Mouse (Mus musculus) neural tube, embryonic 11.5 days (tissue): Measurements from ENCODE around the gene Nop16. TPM values are rescaled to one million over a fixed set of nuclear protein-coding genes. Genes with fewer than 3 reads are reported as not detected.

Experiments
- ATAC-seq: fragments of 200-750 bp; cut with Nextera tagmentation; 2 replicates; pipeline ENCODE4 v1.8.0; 2017; ENCODE audit warnings: moderate number of reproducible peaks, mild to moderate bottlenecking, moderate TSS enrichment, moderate library complexity; ENCODE audit not compliant: insufficient read depth, low FRiP score, low TSS enrichment
- DNase-seq: peaks from one replicate; pipeline ENCODE4 v3.0.0-alpha.2; 2015; ENCODE audit warnings: low spot score
- H3K27ac ChIP-seq: fragments of 300-500 bp; sonication (generic); 2 replicates; pipeline ENCODE4 v1.5.1; 2014; ENCODE audit warnings: low read depth, mild to moderate bottlenecking, low read length
- H3K27me3 ChIP-seq: fragments of 300-500 bp; sonication (generic); 2 replicates; pipeline ENCODE4 v1.6.1; 2014; ENCODE audit warnings: mild to moderate bottlenecking, low read length, mixed read lengths; ENCODE audit not compliant: control insufficient read depth, insufficient read depth
- H3K36me3 ChIP-seq: fragments of 300-500 bp; sonication (generic); 2 replicates; pipeline ENCODE4 v1.6.1; 2014; ENCODE audit warnings: mild to moderate bottlenecking, low read length, moderate library complexity, mixed read lengths; ENCODE audit not compliant: control insufficient read depth, insufficient read depth
- H3K4me1 ChIP-seq: fragments of 300-500 bp; sonication (generic); 2 replicates; pipeline ENCODE4 v1.6.1; 2014; ENCODE audit warnings: low read length, mixed read lengths; ENCODE audit not compliant: control insufficient read depth, insufficient read depth
- H3K4me2 ChIP-seq: fragments of 300-500 bp; sonication (generic); 2 replicates; pipeline ENCODE4 v1.6.1; 2014; ENCODE audit warnings: low read depth, mild to moderate bottlenecking, moderate library complexity
- H3K4me3 ChIP-seq: fragments of 300-500 bp; sonication (generic); 2 replicates; pipeline ENCODE4 v1.5.1; 2014; ENCODE audit warnings: low read depth, low read length
- H3K9ac ChIP-seq: fragments of 300-500 bp; sonication (generic); 2 replicates; pipeline ENCODE4 v1.6.1; 2014; ENCODE audit warnings: mild to moderate bottlenecking, low read length
- H3K9me3 ChIP-seq: fragments of 300-500 bp; sonication (generic); 2 replicates; pipeline ENCODE4 v1.6.1; 2016; ENCODE audit warnings: low read length; ENCODE audit not compliant: control insufficient read depth
- WGBS: fragments of 180-500 bp; shearing (Covaris S2); extraction: QIAGEN DNeasy Blood & Tissue Kit; methylation state at CpG from one replicate; pipeline ENCODE4 v1.1.7; 2014; 5-methylcytosine and 5-hydroxymethylcytosine counted together
- polyA plus RNA-seq: library from polyadenylated mRNA; unstranded; fragments of >200 nt; fragmentation: Nextera tagmentation; extraction: Ambion mirVana; gene quantifications from 2 replicates; pipeline ENCODE4 v1.2.1, GENCODE M21; 2014

Gene Nop16
- polyA plus RNA-seq, 1 experiment from 2014 or later = 66.6 TPM

DNA sequence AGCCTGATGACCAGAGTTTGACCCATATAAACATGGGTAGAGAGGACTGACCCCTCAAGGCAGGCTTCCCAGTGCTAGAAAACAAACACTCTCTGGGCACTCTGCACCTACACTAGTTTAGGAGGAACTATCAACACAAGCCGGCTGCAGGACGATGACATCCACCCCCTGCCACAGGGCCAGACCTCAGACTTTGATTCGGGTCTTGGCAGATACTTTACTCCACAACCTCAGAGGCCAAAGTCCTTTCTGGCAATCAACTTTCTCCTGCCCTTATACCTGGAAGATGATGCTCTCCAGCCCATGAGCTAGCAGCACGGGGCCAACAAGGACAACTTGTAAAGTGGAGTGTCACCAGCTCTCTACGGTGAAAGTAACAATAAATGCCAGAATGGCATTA lies 7.0 kb downstream of the Nop16 start:
- Histone ChIP-seq H3K36me3 (peaks cover 9% of the 10 kb centered on the region), H3K4me1 (no peaks in the 10 kb centered on the region), H3K4me2 (no peak overlapping the region), H3K4me3 (no peak overlapping the region), H3K27ac (no peak overlapping the region), H3K27me3 (no peaks in the 10 kb centered on the region), H3K9ac (no peak overlapping the region), H3K9me3 (no peaks in the 10 kb centered on the region)
- ATAC-seq (no peak), DNase-seq (no peak)
- 96% methylated on average over 5 of the region's 5 CpGs for WGBS

GRCm38 (mm10) chr13:54582126-54582525 lies 7.8 kb downstream of the Nop16 start:
- H3K9me3 ChIP-seq = no peaks in the 10 kb centered on the region

GRCm38 (mm10) chr13:54581385-54581784 lies 8.5 kb downstream of the Nop16 start:
- no peak for DNase-seq
- 98% methylated on average over 2 of the region's 2 CpGs for WGBS

More at GRCm38 (mm10) chr13:54582126-54582525, 7.8 kb downstream of the Nop16 start:
- H3K27ac ChIP-seq = no peak overlapping the region
- ATAC-seq = no peak
- H3K4me2 ChIP-seq = no peak overlapping the region
- no peaks in the 10 kb centered on the region for H3K27me3 ChIP-seq
- H3K4me3 ChIP-seq = no peak overlapping the region
- peaks cover 9% of the 10 kb centered on the region for H3K36me3 ChIP-seq
- no peaks in the 10 kb centered on the region for H3K4me1 ChIP-seq
- WGBS = 78% methylated on average over 10 of the region's 10 CpGs
- H3K9ac ChIP-seq = no peak overlapping the region
- no peak for DNase-seq

DNA sequence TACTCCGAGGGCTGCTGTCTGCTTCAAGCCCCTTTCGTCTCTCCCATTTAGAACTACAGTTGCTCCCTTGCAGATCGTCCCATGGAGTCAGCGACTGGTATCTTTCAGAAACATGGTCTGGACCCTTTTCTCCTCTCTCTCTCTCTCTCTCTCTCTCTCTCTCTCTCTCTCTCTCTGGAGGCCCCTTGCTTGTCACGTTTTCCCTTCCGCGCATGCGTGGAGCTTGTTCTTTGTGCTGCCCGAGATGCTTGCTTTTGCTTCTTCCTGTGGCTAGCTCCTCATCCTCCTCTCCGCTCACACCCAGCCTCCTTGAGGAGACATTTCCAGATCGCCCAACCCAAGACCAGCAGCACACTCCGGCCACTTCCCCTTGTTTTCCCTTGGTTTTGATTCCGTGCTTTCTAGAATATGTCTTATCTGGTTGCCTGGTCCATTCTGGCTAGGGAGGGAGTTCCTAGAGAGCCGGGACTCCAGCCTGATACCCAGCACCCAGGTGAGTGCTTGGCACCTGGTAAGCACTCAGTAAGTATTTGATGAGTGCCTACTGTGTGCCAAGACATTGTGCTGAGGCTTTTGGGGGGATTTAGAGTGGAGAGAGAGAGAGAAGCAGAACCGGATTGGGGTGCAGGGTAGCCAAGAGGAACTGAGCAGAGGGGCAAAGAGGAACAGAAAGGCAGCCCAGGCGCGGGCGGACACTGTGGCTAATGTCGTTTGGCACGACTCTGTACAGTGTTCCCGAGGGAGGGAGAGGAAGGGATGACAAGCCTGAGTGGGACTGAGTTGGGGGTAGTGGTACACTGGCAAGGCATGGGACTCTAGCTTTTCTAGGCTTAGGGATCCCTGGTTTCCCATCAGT lies 12.0 kb downstream of the Nop16 start:
- no peaks in the 10 kb centered on the region for H3K9me3 ChIP-seq
- DNase-seq (no peak), ATAC-seq (no peak)
- no peak overlapping the region for H3K4me2 ChIP-seq
- no peaks in the 10 kb centered on the region for H3K27me3 ChIP-seq
- 84% methylated on average over 21 of the region's 21 CpGs for WGBS
- peaks cover 7% of the 10 kb centered on the region; the same call in 1 of the 2 replicates for H3K4me1 ChIP-seq
- no peak overlapping the region for H3K9ac ChIP-seq
- no peak overlapping the region for H3K27ac ChIP-seq
- H3K4me3 ChIP-seq = no peak overlapping the region
- peaks cover under 1% of the 10 kb centered on the region; the same call in 1 of the 2 replicates for H3K36me3 ChIP-seq

More at GRCm38 (mm10) chr13:54581385-54581784, 8.5 kb downstream of the Nop16 start:
- H3K4me3 ChIP-seq = no peak overlapping the region
- peaks cover 9% of the 10 kb centered on the region for H3K36me3 ChIP-seq
- no peak overlapping the region for H3K4me2 ChIP-seq
- H3K27me3 ChIP-seq = no peaks in the 10 kb centered on the region
- no peaks in the 10 kb centered on the region for H3K4me1 ChIP-seq
- H3K9me3 ChIP-seq = no peaks in the 10 kb centered on the region
- no peak for ATAC-seq
- no peak overlapping the region for H3K9ac ChIP-seq
- no peak overlapping the region for H3K27ac ChIP-seq

DNA sequence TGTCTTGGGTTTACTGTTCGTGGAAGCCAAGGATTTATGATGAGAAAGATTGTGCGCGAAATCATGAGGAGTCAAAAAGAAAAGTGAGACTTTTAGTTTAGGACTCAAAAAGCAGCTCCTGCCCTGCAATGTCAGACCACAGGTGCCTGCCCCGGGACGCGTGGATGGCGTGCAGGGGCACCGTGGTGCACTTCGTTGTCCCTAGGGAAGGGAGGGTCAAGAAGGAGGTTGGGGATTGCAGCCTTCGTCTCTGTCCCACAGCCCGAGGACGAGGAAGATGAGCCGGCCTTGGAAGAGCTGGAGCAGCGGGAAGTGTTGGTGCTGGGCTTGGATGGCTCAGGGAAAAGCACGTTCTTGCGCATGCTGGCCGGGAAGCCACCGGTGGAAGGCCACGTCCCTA lies 14.4 kb downstream of the Nop16 start:
- WGBS = 4% methylated on average over 19 of the region's 19 CpGs
- DNase-seq = no peak
- Histone ChIP-seq H3K9me3 (no peaks in the 10 kb centered on the region), H3K27ac (no peak overlapping the region), H3K4me1 (peaks cover 7% of the 10 kb centered on the region; the same call in 1 of the 2 replicates), H3K4me3 (peak overlapping the region; percentile 67), H3K27me3 (no peaks in the 10 kb centered on the region), H3K4me2 (peak overlapping the region; percentile 59), H3K9ac (peak overlapping the region; percentile 84), H3K36me3 (no peaks in the 10 kb centered on the region; the same call in 1 of the 2 replicates)
- peak; percentile 18; the same call in 1 of the 2 replicates for ATAC-seq

- Histone ChIP-seq H3K27ac (peak within 1 kb of the TSS; percentile 54), H3K36me3 (no peaks in the 10 kb centered on the region; the same call in 1 of the 2 replicates), H3K9ac (peak within 1 kb of the TSS; percentile 84), H3K4me3 (peak within 1 kb of the TSS; percentile 67), H3K27me3 (no peaks in the 10 kb centered on the region), H3K9me3 (no peaks in the 10 kb centered on the region), H3K4me2 (peak within 1 kb of the TSS; percentile 59), H3K4me1 (peaks cover 7% of the 10 kb centered on the region; the same call in 1 of the 2 replicates)
- DNase-seq = peak; percentile 86
- under 1% methylated on average over 55 of the region's 55 CpGs for WGBS
- peak; percentile 95 for ATAC-seq
Observed at GRCm38 (mm10) chr13:54574854-54575481, 14.9 kb downstream of the Nop16 start, which contains the start of gene Arl10. Gene Arl10, plus strand, starts transcription at chr13:54575015.

GRCm38 (mm10) chr13:54572621-54573020 lies 17.3 kb downstream of the Nop16 start:
- Histone ChIP-seq H3K4me1 (peaks cover 7% of the 10 kb centered on the region; the same call in 1 of the 2 replicates), H3K36me3 (no peaks in the 10 kb centered on the region), H3K27ac (no peak overlapping the region), H3K27me3 (no peaks in the 10 kb centered on the region), H3K9me3 (no peaks in the 10 kb centered on the region), H3K4me3 (no peak overlapping the region), H3K9ac (no peak overlapping the region), H3K4me2 (no peak overlapping the region)
- ATAC-seq (no peak), DNase-seq (no peak)
- WGBS = 84% methylated on average over 4 of the region's 4 CpGs

- Histone ChIP-seq H3K27me3 (no peaks in the 10 kb centered on the region), H3K4me3 (no peak overlapping the region), H3K4me2 (no peak overlapping the region), H3K9ac (no peak overlapping the region), H3K27ac (no peak overlapping the region), H3K9me3 (no peaks in the 10 kb centered on the region), H3K36me3 (no peaks in the 10 kb centered on the region), H3K4me1 (peaks cover 7% of the 10 kb centered on the region; the same call in 1 of the 2 replicates)
- whole genome bisulfite sequencing = 33% methylated on average over 2 of the region's 2 CpGs
- DNase-seq (no peak), ATAC-seq (no peak)
Observed at GRCm38 (mm10) chr13:54571637-54572036, 18.3 kb downstream of the Nop16 start.
